Mouse (Mus musculus) olfactory bulb, adult 2 months (tissue): Measurements from ENCODE around the gene Atp6v1e2. TPM values are rescaled to one million over a fixed set of nuclear protein-coding genes. Genes with fewer than 3 reads are reported as not detected.

Experiments used
- H3K27ac ChIP-seq: fragments of 200-500 bp; 2 replicates; pipeline ENCODE4 v1.5.1; 2012; ENCODE audit warnings: low read depth, low read length; ENCODE audit not compliant: insufficient read depth
- H3K4me1 ChIP-seq: fragments of 200-500 bp; 2 replicates; pipeline ENCODE4 v1.6.1; 2012; ENCODE audit warnings: low read length; ENCODE audit not compliant: control insufficient read depth, insufficient read depth
- H3K4me3 ChIP-seq: fragments of 200-500 bp; 2 replicates; pipeline ENCODE4 v1.5.1; 2012; ENCODE audit warnings: mild to moderate bottlenecking, low read depth, low read length, moderate library complexity; ENCODE audit not compliant: insufficient read depth
- CTCF ChIP-seq: fragments of 200-500 bp; IDR thresholded peaks from 2 replicates; pipeline ENCODE4 v1.5.1; 2012; ENCODE audit warnings: low read depth, mild to moderate bottlenecking, low read length, moderate library complexity; ENCODE audit not compliant: insufficient read depth
- POLR2A ChIP-seq: fragments of 200-500 bp; IDR thresholded peaks from 2 replicates; pipeline ENCODE4 v1.6.1; 2012; ENCODE audit warnings: mild to moderate bottlenecking, low read depth, low read length, moderate library complexity; ENCODE audit not compliant: insufficient read depth
- WGBS: fragments of 180-500 bp; shearing (Covaris S2); methylation state at CpG from one replicate; pipeline ENCODE4 v1.1.7; 2018; 5-methylcytosine and 5-hydroxymethylcytosine counted together
- polyA plus RNA-seq: library from polyadenylated mRNA; stranded (reverse); fragments of >200 nt; gene quantifications from 2 replicates; pipeline ENCODE4 v1.2.4, GENCODE M21; 2012; ENCODE audit warnings: low replicate concordance; ENCODE audit not compliant: missing spikeins, insufficient read depth, insufficient read length

Atp6v1e2 gene
- polyA plus RNA-seq, 1 experiment = not detected

DNA sequence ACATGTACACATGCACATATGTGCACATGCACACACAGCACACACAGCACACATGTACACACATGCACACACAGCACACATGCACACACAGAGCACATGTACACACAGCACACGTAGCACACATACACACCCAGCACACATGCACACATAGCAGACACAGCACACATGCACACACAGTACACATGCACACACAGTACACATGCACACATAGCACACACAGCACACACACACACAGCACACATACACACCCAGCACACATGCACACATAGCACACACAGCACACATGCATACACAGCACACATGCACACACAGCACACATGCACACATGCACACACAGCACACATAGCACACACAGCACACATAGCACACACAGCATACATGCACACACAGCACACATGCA lies 33.5 kb upstream of the Atp6v1e2 start:
- TF ChIP-seq CTCF (no peak), POLR2A (no peak)
- 96% methylated on average over 1 of the region's 1 CpGs for WGBS
- H3K4me3 ChIP-seq = no peak overlapping the region
- no peak overlapping the region for H3K27ac ChIP-seq
- H3K4me1 ChIP-seq = peaks cover 32% of the 10 kb centered on the region

DNA sequence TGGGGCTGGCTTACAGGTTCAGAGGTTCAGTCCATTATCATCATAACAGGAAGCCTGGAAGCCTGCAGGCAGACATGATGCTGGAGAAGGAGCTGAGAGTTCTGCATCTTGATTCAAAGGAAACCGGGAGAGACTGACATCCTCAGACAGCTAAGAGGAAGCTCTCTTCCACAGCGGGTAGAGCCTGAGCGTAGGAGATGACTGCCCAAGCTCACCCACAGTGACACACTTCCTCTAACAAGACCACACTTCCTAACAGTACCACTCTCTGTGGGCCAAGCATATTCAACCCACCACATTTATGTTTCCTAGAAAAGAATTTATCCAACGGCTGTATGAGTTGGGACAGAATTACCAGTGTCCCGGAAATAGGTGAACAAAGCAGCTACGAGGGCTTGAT lies 30.8 kb upstream of the Atp6v1e2 start:
- TF ChIP-seq POLR2A (no peak), CTCF (no peak)
- Histone ChIP-seq H3K4me3 (no peak overlapping the region), H3K4me1 (peaks cover 19% of the 10 kb centered on the region), H3K27ac (no peak overlapping the region)
- WGBS = 77% methylated on average over 6 of the region's 6 CpGs

DNA sequence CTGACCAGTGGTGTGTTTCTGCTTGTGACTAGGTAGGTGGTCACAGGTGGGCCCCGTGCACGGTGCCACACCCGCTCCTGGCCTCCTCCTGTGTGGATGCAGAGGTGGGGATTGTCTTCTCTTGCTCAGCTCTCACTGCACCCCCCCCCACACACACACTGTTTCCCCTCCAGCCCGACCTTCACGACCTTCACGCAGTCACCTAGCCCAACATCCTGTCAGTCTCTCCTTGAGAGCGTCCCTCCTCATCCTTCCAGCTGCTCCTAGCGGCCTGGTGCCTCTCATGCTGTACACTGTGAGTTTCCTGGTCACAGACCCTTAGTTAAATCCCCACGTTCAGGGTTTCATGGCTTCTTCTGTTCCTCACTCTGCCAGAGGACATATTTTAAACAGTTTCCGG lies 28.7 kb upstream of the Atp6v1e2 start:
- Histone ChIP-seq H3K4me1 (peaks cover 21% of the 10 kb centered on the region), H3K27ac (no peak overlapping the region), H3K4me3 (no peak overlapping the region)
- 85% methylated on average over 10 of the region's 10 CpGs for WGBS
- TF ChIP-seq CTCF (no peak), POLR2A (no peak)

GRCm38 (mm10) chr17:86973097-86973496 lies 25.4 kb upstream of the Atp6v1e2 start:
- 89% methylated on average over 2 of the region's 2 CpGs for WGBS
- TF ChIP-seq POLR2A (no peak), CTCF (no peak)
- Histone ChIP-seq H3K27ac (no peak overlapping the region), H3K4me1 (peaks cover 41% of the 10 kb centered on the region), H3K4me3 (no peak overlapping the region)

- 83% methylated on average over 7 of the region's 7 CpGs for WGBS
- H3K4me1 ChIP-seq = peaks cover 49% of the 10 kb centered on the region
- H3K4me3 ChIP-seq = no peak overlapping the region
- no peak overlapping the region for H3K27ac ChIP-seq
- no peak for TF ChIP-seq CTCF
These were observed 24.2 kb upstream of the Atp6v1e2 start for GRCm38 (mm10) chr17:86971860-86972259.

GRCm38 (mm10) chr17:86971036-86971435 lies 23.3 kb upstream of the Atp6v1e2 start:
- H3K27ac ChIP-seq = peak overlapping the region; percentile 61
- H3K4me1 ChIP-seq = peaks cover 50% of the 10 kb centered on the region
- WGBS = 16% methylated on average over 5 of the region's 5 CpGs
- no peak overlapping the region for H3K4me3 ChIP-seq
- TF ChIP-seq POLR2A (no peak), CTCF (no peak)

DNA sequence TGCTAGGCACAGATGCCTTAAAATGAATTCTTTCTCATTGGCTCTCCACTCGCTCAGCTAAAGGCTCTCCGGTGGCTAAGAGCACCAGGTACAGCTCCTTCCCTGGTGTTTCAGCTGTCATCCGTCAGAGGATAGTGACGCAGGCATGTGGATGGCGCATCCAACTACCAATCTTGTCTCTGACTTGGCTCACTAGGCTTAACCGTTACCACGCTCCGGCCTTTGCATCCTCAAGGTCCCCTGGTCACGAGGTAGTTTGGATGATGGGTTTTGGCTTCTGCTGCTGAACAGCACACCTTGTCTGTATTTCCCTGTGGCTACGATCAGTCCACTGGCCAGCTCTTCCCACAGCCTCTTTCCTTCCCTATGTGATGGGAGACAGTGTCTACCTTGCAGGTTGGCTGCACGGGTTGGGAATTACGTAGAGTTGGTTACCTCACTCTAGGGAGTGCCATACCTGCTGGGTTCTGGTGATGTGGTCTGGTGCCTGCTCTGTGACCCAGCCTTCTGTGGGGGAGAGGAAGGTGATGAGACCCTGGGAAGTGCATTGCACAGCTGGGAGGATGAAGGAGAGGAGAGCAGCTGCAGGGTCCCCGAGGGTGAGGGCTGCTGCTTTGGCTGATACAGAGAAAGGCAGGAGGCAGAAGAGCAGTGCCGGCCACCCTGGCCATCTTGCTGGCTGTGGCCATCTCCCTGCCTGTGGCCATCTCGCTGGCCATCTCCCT lies 22.5 kb upstream of the Atp6v1e2 start:
- 89% methylated on average over 15 of the region's 15 CpGs for WGBS
- peaks cover 54% of the 10 kb centered on the region for H3K4me1 ChIP-seq
- H3K4me3 ChIP-seq = no peak overlapping the region
- H3K27ac ChIP-seq = peak overlapping the region; percentile 61
- TF ChIP-seq CTCF (no peak), POLR2A (no peak)

DNA sequence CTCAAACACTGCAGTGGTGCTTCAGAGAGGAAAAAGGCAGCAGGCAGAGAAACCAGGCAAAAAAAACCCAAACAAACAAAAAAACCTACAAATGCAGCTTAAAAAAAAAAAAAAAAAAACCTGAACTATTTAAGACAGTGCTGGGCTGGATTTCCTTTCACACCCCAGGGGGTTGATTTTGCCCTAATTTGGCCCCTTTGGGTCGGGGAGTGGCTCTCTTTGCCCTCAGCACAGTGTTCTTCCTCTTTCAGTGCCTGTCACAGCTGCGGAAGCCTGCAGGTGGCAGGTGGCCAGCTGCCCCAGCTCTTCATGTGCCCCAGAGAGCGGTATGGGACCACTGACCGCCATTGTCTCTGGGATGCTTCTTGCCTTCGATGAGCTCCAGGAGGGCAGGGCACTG lies 21.9 kb upstream of the Atp6v1e2 start:
- Histone ChIP-seq H3K4me1 (peaks cover 54% of the 10 kb centered on the region), H3K27ac (peak overlapping the region; percentile 33; the same call in 1 of the 2 replicates), H3K4me3 (no peak overlapping the region)
- WGBS = 57% methylated on average over 5 of the region's 5 CpGs
- no peak for TF ChIP-seq POLR2A
- no peak for TF ChIP-seq CTCF

DNA sequence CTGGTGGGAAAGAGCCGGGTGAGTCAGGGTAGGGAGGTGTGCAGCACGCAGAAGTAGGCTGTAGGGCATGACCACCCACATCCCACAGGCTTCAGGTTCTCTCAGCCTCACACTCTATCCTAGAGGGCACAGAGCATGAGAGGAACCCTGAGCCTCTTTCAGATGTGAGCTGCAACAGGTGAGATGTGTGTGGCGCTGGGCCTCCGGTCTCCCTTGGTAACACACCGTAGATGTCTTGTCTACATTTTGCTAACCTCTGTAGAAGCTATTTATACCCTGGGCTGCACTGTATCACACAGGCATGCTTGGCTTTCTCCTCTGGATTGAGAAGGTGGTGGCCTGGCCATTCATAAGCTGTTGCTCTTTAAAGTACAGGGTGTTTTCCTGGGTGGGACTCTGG lies 20.9 kb upstream of the Atp6v1e2 start:
- 47% methylated on average over 5 of the region's 5 CpGs for WGBS
- H3K4me1 ChIP-seq = peaks cover 57% of the 10 kb centered on the region
- H3K27ac ChIP-seq = no peak overlapping the region
- H3K4me3 ChIP-seq = no peak overlapping the region
- TF ChIP-seq CTCF = no peak
- TF ChIP-seq POLR2A = no peak
